Mouse (Mus musculus) T-cell, adult 66 days (primary cell): ENCODE measurements around the gene Gm10190. TPM values are rescaled to one million over a fixed set of nuclear protein-coding genes. Genes with fewer than 3 reads are reported as not detected.

ENCODE experiments used
- total RNA-seq, 2 experiments: library from RNA; stranded (reverse); gene quantifications; 3 replicates in 1 of 2; 4 replicates in 1 of 2; pipeline ENCODE4 v1.2.4; 2023

Gm10190 gene
- total RNA-seq, result not detected

DNA sequence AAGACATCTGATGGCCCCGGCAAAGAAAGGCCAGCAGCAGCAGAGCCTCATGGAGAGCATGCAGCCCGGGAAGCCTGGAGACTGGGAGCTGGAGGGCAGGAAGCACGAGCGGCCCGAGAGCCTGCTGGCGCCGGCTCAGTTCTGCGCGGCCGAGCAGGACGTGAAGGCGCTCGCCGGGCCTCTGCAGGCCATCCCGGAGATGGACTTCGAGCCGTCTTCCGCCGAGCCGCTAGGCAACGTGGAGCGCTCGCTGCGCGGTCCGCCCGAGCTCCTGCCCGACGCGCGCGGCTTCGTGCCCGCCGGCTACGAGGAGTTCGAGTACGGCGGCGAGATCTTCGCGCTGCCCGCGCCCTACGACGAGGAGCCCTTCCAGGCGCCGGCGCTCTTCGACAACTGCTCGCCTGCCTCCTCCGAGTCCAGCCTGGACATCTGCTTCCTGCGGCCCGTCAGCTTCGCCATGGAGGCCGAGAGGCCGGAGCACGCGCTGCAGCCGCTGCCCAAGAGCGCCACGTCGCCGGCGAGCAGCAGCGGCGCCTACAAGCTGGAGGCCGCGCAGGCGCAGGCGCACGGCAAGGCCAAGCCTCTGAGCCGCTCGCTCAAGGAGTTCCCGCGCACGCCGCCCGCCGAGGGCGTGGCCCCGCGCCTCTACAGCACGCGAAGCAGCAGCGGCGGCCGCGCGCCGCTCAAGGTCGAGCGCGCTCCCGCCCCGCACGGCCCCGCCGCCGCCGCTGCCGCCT is at the start of gene Gm10190:
Gm10190 (minus strand) TSS at position 553 of the 737 bp plus-strand sequence.

Other genes with a start within 250 kb of the Gm10190 start
- gene Galm, start 246.1 kb downstream of the Gm10190 start, total RNA-seq, result 1 to 10 TPM; 8.3 to 8.4 TPM
- 100 to 1,000 TPM; 369 to 410 TPM for gene Srsf7, start 166.2 kb downstream of the Gm10190 start, total RNA-seq
- not detected for gene Ttc39d, start 166.1 kb downstream of the Gm10190 start, total RNA-seq
- 1 to 10 TPM; 3.6 to 6.1 TPM for gene Gemin6, start 149.1 kb downstream of the Gm10190 start, total RNA-seq
- gene Morn2, start 83.3 kb downstream of the Gm10190 start, total RNA-seq, result 1 to 10 TPM in 1 of 2 experiments, not detected in 1; 1.3 TPM
- gene Dhx57, start 83.1 kb downstream of the Gm10190 start, total RNA-seq, result 10 to 100 TPM; 28.7 to 36.9 TPM
- gene Arhgef33, start 66.1 kb downstream of the Gm10190 start, total RNA-seq, result not detected
- gene Sos1, start 106.9 kb upstream of the Gm10190 start, total RNA-seq, result 10 to 100 TPM; 28.7 to 29.1 TPM
- gene Cdkl4, start 204.3 kb upstream of the Gm10190 start, total RNA-seq, result under 1 TPM; 0.47 to 0.61 TPM